Mouse (Mus musculus) CH12.LX (cell line): ENCODE results near the gene Tbc1d15.

Source experiments
- CTCF ChIP-seq, 2 experiments: IDR thresholded peaks in 1 of 2; conservative IDR thresholded peaks in 1 of 2; 2 replicates each; pipeline ENCODE4 v1.5.1; 2011 to 2012; ENCODE audit warnings: low read depth in 2 of 2, low read length in 2 of 2, improper control_type of control experiment in 1 of 2, inconsistent platforms in 1 of 2, mild to moderate bottlenecking in 1 of 2, moderate library complexity in 1 of 2
- JUN ChIP-seq: IDR thresholded peaks from 2 replicates; pipeline ENCODE4 v1.6.1; 2011; ENCODE audit warnings: low read depth, mild to moderate bottlenecking, low read length, improper control_type of control experiment, moderate library complexity; ENCODE audit not compliant: insufficient read depth
- MAFK ChIP-seq: IDR thresholded peaks from 2 replicates; pipeline ENCODE4 v1.6.1; 2011; ENCODE audit warnings: low read length, improper control_type of control experiment; ENCODE audit not compliant: insufficient replicate concordance
- MAX ChIP-seq: IDR thresholded peaks from 2 replicates; pipeline ENCODE4 v1.6.1; 2011; ENCODE audit warnings: low read length, improper control_type of control experiment
- NRF1 ChIP-seq: IDR thresholded peaks from 2 replicates; pipeline ENCODE4 v1.6.1; 2014; ENCODE audit warnings: low read depth, mild to moderate bottlenecking, inconsistent platforms, low read length, improper control_type of control experiment, moderate library complexity
- POLR2A ChIP-seq: IDR thresholded peaks from 2 replicates; pipeline ENCODE4 v1.6.1; 2011; ENCODE audit warnings: low read depth, mild to moderate bottlenecking, improper control_type of control experiment, low read length
- RAD21 ChIP-seq: IDR thresholded peaks from 2 replicates; pipeline ENCODE4 v1.6.1; 2011; ENCODE audit warnings: low read depth, mild to moderate bottlenecking, low read length, improper control_type of control experiment, moderate library complexity
- TCF12 ChIP-seq: IDR thresholded peaks from 2 replicates; pipeline ENCODE4 v1.6.1; 2014; ENCODE audit warnings: low read depth, mild to moderate bottlenecking, inconsistent platforms, low read length, improper control_type of control experiment
- USF1 ChIP-seq: IDR thresholded peaks from 2 replicates; pipeline ENCODE4 v1.6.1; 2014; ENCODE audit warnings: low read depth, mild to moderate bottlenecking, inconsistent platforms, low read length, improper control_type of control experiment
- ZC3H11A ChIP-seq: IDR thresholded peaks from 2 replicates; pipeline ENCODE4 v1.6.1; 2012; ENCODE audit warnings: low read depth, mild to moderate bottlenecking, inconsistent platforms, low read length, improper control_type of control experiment

DNA sequence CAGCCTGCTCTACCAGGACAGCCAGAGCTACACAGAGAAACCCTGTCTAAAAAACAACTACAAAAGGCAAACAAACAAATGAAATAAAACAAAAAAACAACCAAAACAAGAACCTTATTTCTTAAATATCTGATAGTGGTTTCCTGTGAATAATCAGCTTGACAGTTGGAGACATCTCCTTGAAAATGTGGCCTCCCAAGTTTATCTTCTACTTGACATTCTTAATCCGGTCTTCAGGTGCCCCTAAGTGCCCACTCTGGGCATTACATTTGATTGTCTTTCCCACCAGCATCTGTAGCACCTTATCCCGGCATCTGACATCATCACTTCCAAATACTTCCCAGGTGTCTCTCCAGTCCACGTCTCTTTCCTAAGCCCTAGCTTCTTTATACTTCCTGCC is 2.3 kb upstream of the Tbc1d15 start:
- TF ChIP-seq CTCF (conservative IDR thresholded peaks at IDR 0.05 in 1 of 2, IDR thresholded peaks at IDR 0.05 in 1 of 2; ENCODE audit: low read depth in 2 of 2, low read length in 2 of 2) (no peak), ZC3H11A (no peak), MAX (no peak), RAD21 (no peak; the same call in 1 of the 2 replicates), MAFK (no peak), POLR2A (no peak), NRF1 (no peak), JUN (no peak), USF1 (no peak), TCF12 (no peak)
